14 mouse cellular contexts compared by ENCODE assay signal in the genomic region with DNA sequence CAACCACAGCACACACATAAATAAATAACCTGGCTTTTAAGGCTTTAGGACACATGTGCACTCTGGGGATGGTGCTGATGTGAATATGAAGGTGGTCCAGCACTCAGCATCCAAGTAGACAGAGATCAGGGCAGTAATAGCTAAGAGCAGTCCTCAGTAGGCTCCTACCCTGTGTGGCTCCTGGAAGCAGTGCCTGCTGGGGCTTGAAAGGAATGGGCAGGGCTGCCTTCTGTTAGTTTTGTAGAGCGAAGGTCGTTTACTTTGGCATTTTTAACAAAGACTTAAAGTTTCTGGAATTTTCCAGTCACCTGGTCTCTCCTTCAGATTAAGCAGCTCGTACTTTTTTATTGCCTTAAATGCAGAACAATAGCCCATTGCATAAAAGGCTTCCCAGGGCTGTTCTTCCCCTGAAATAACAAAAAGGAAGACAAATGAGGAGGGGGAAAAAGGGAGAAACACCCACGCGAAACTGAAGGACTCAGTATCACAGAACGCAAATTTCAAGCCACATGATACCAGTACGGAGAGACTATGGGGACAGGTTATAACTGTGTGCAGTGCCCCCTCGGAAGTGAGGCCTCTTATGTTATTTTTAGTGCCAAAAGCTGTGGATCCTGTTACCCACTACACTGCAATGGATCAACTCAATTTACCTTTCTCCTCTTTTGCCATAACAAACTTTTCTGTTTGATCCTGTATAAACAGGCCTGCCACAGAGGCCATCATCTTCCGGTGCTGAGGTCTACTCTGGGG. TPM values are rescaled to one million over a fixed set of nuclear protein-coding genes. Genes with fewer than 3 reads are reported as not detected.
DNase-seq lines count a peak whose midpoint lies in the region; ATAC-seq lines count a peak whose summit lies in the region.
"Had no signal": no experiment of that assay in that cellular context is flagged by ENCODE, and none has a peak within 500 bp of the region (broad histone marks: within the 10 kb centered on the region; RNA-seq: fewer than 3 reads in every experiment).

No protein-coding gene starts in this region.

- H3K4me1 ChIP-seq in kidney, embryonic 16.5 days (ENCODE audit: insufficient read depth, low read length) = no peaks in the 10 kb centered on the region
- H3K4me1 ChIP-seq: hindbrain, embryonic 13.5 days had no signal

- H3K4me3 ChIP-seq in kidney, embryonic 16.5 days (ENCODE audit: low read length) = no peak overlapping the region
- H3K4me3 ChIP-seq: hindbrain, embryonic 13.5 days had no signal

- no peak overlapping the region for H3K27ac ChIP-seq in kidney, embryonic 16.5 days (ENCODE audit: low read length)
- H3K27ac ChIP-seq: hindbrain, embryonic 13.5 days had no signal

- no peaks in the 10 kb centered on the region for H3K27me3 ChIP-seq in kidney, embryonic 16.5 days (ENCODE audit: insufficient read depth, low read length)
- H3K27me3 ChIP-seq: hindbrain, embryonic 13.5 days had no signal

- H3K9me3 ChIP-seq in kidney, embryonic 16.5 days (ENCODE audit: low read length) = no peaks in the 10 kb centered on the region
- H3K9me3 ChIP-seq: hindbrain, embryonic 13.5 days had no signal

- DNase-seq in ES-CJ7 (ENCODE audit: low read depth, low spot score) (peak; percentile 21), ZHBTc4 (ENCODE audit: low read depth, low spot score) (peak; percentile 79)
- peak; percentile 36 for DNase-seq in lung, postnatal 36 days
- DNase-seq in gastrocnemius, postnatal 10 days = no peak
- no peak for DNase-seq in left cerebral cortex, postnatal 4 days
- no peak for DNase-seq in right cerebral cortex, postnatal 10 days (ENCODE audit: low spot score in 2 of 2)
- DNase-seq: cerebellum, adult 11 months; liver, postnatal 0 days; midbrain, embryonic 14.5 days; right cerebral cortex, postnatal 25 days had no signal

- H3K4me2 ChIP-seq in kidney, embryonic 16.5 days (replicated peaks; ENCODE audit: low read depth, low read length) = no peak overlapping the region
- H3K4me2 ChIP-seq: hindbrain, embryonic 13.5 days had no signal

- 32% methylated on average over 9 of the region's 9 CpGs for WGBS in kidney, embryonic 16.5 days

- H3K9ac ChIP-seq in kidney, embryonic 16.5 days (replicated peaks; ENCODE audit: low read length) = no peak overlapping the region
- H3K9ac ChIP-seq: hindbrain, embryonic 13.5 days; liver, postnatal 0 days had no signal

- intact Hi-C loops in left cerebral cortex, postnatal 4 days (cut with DNase I) = no loop called here

- no peaks in the 10 kb centered on the region for H3K36me3 ChIP-seq in kidney, embryonic 16.5 days (ENCODE audit: insufficient read depth, low read length)
- H3K36me3 ChIP-seq: hindbrain, embryonic 13.5 days had no signal

- peak; percentile 69 for ATAC-seq in kidney, embryonic 16.5 days (ENCODE audit: low FRiP score, low TSS enrichment)
- ATAC-seq: CD4-positive, CD25-positive, alpha-beta regulatory T cell, adult 4 months; liver, postnatal 0 days had no signal

RNA-seq across cellular contexts. Expression of a gene that starts 44.1 kb away (rescaled TPM):
- polyA plus RNA-seq in kidney, embryonic 16.5 days (2015; fragmentation: Nextera tagmentation; extraction: Ambion mirVana) = 0.69 and 1.3 TPM in 2 replicates
- total RNA-seq in gastrocnemius, postnatal 10 days (2021) = 1 to 10 TPM; 3.9 to 4.5 TPM
- total RNA-seq in left cerebral cortex, postnatal 4 days (2021) = 10 to 100 TPM; 36.5 to 38.2 TPM
- total RNA-seq: granulocyte monocyte progenitor cell, adult 5-6 weeks had no signal

Comparison
In these comparisons a context has a peak if more than half of its experiments do, and no peak if none do; other contexts are left out.
1. DNase-seq: peak in ES-CJ7 (single experiment), ZHBTc4 (single experiment) and lung, postnatal 36 days (single experiment); none in gastrocnemius, postnatal 10 days (single experiment), left cerebral cortex, postnatal 4 days (single experiment) and right cerebral cortex, postnatal 10 days (0 of 2).
2. RNA of a gene that starts 44.1 kb away (total RNA-seq): 36.5 to 38.2 TPM in left cerebral cortex, postnatal 4 days; 3.9 to 4.5 TPM in gastrocnemius, postnatal 10 days; every median in the first group is over 4 times any median in the second.